Mouse (Mus musculus) CH12.LX (cell line): Measurements from ENCODE around the gene Rps12. TPM values are rescaled to one million over a fixed set of nuclear protein-coding genes. Genes with fewer than 3 reads are reported as not detected.
"Not testable (repeated sequence)": the region's sequence is repeated elsewhere in the genome, so short reads cannot be mapped to it uniquely, and the experiment has no call there.

Experiments used
- DNase-seq: peaks from one replicate; pipeline ENCODE4 v3.0.0-alpha.2; 2013; ENCODE audit errors: extremely low read depth
- H3K27ac ChIP-seq: 2 replicates; pipeline ENCODE4 v1.5.1; 2012; ENCODE audit warnings: low read depth, mild to moderate bottlenecking, control low read depth, moderate library complexity; ENCODE audit not compliant: insufficient read depth
- H3K27me3 ChIP-seq: replicated peaks from 2 replicates; pipeline ENCODE3; 2012; ENCODE audit warnings: inconsistent platforms
- H3K36me3 ChIP-seq, 2 experiments: replicated peaks in 1 of 2; 2 replicates each; pipeline versions ENCODE3 to v1.6.1; 2012; ENCODE audit warnings: inconsistent platforms in 1 of 2, low read length in 1 of 2, mild to moderate bottlenecking in 1 of 2, mixed read lengths in 1 of 2, moderate library complexity in 1 of 2; ENCODE audit not compliant: control insufficient read depth in 1 of 2, insufficient read depth in 1 of 2
- H3K4me1 ChIP-seq, 2 experiments: 2 replicates each; pipeline ENCODE4 v1.6.1; 2012; ENCODE audit warnings: inconsistent platforms in 1 of 2, moderate library complexity in 1 of 2; ENCODE audit not compliant: insufficient read depth in 2 of 2, control insufficient read depth in 1 of 2
- H3K4me2 ChIP-seq: 2 replicates; pipeline ENCODE4 v1.6.1; 2012; ENCODE audit warnings: low read depth, mild to moderate bottlenecking, control low read depth; ENCODE audit not compliant: poor library complexity, insufficient read depth, severe bottlenecking
- H3K4me3 ChIP-seq, 3 experiments: fragments of 150-350 bp in 1 of 3; sonication (generic) in 1 of 3; replicated peaks in 1 of 3; 2 replicates each; pipeline versions ENCODE3 to v1.5.1; 2011 to 2012; ENCODE audit warnings: low read depth in 2 of 3, low read length in 2 of 3, mild to moderate bottlenecking in 2 of 3, moderate library complexity in 2 of 3, control low read depth in 1 of 3, improper control_type of control experiment in 1 of 3, inconsistent platforms in 1 of 3, mixed read lengths in 1 of 3; ENCODE audit not compliant: poor library complexity in 1 of 3
- H3K79me2 ChIP-seq: replicated peaks from 2 replicates; pipeline ENCODE4 v1.6.1; 2012; ENCODE audit warnings: mild to moderate bottlenecking, moderate library complexity; ENCODE audit not compliant: control insufficient read depth, poor library complexity, insufficient read depth, severe bottlenecking; ENCODE audit errors: extremely low read depth
- H3K9ac ChIP-seq: 2 replicates; pipeline ENCODE4 v1.6.1; 2012; ENCODE audit warnings: low read depth, mild to moderate bottlenecking, control low read depth, moderate library complexity; ENCODE audit not compliant: insufficient read depth
- H3K9me3 ChIP-seq: replicated peaks from 2 replicates; pipeline ENCODE3; 2012; ENCODE audit warnings: low read length, inconsistent platforms, mixed read lengths
- BHLHE40 ChIP-seq: IDR thresholded peaks from 2 replicates; pipeline ENCODE4 v1.6.1; 2011; ENCODE audit warnings: mild to moderate bottlenecking, low read depth, low read length, improper control_type of control experiment
- CTCF ChIP-seq, 2 experiments: IDR thresholded peaks in 1 of 2; conservative IDR thresholded peaks in 1 of 2; 2 replicates each; pipeline ENCODE4 v1.5.1; 2011 to 2012; ENCODE audit warnings: low read depth in 2 of 2, low read length in 2 of 2, improper control_type of control experiment in 1 of 2, inconsistent platforms in 1 of 2, mild to moderate bottlenecking in 1 of 2, moderate library complexity in 1 of 2
- JUN ChIP-seq: IDR thresholded peaks from 2 replicates; pipeline ENCODE4 v1.6.1; 2011; ENCODE audit warnings: low read depth, mild to moderate bottlenecking, low read length, improper control_type of control experiment, moderate library complexity; ENCODE audit not compliant: insufficient read depth
- MAX ChIP-seq: IDR thresholded peaks from 2 replicates; pipeline ENCODE4 v1.6.1; 2011; ENCODE audit warnings: low read length, improper control_type of control experiment
- MAZ ChIP-seq: IDR thresholded peaks from 2 replicates; pipeline ENCODE4 v1.6.1; 2012; ENCODE audit warnings: low read depth, mild to moderate bottlenecking, inconsistent platforms, low read length, improper control_type of control experiment, moderate library complexity
- MXI1 ChIP-seq: IDR thresholded peaks from 2 replicates; pipeline ENCODE4 v1.6.1; 2011; ENCODE audit warnings: mild to moderate bottlenecking, low read depth, low read length, improper control_type of control experiment
- MYC ChIP-seq: IDR thresholded peaks from 2 replicates; pipeline ENCODE4 v1.6.1; 2011; ENCODE audit warnings: low read depth, mild to moderate bottlenecking, improper control_type of control experiment, low read length
- NRF1 ChIP-seq: IDR thresholded peaks from 2 replicates; pipeline ENCODE4 v1.6.1; 2014; ENCODE audit warnings: low read depth, mild to moderate bottlenecking, inconsistent platforms, low read length, improper control_type of control experiment, moderate library complexity
- POLR2AphosphoS2 ChIP-seq: IDR thresholded peaks from 2 replicates; pipeline ENCODE4 v1.6.1; 2011; ENCODE audit warnings: low read depth, low read length, improper control_type of control experiment
- SIN3A ChIP-seq: IDR thresholded peaks from 2 replicates; pipeline ENCODE4 v1.6.1; 2012; ENCODE audit warnings: low read length, improper control_type of control experiment, inconsistent platforms
- ZMIZ1 ChIP-seq: IDR thresholded peaks from 2 replicates; pipeline ENCODE4 v1.6.1; 2012; ENCODE audit warnings: low read depth, mild to moderate bottlenecking, inconsistent platforms, low read length, improper control_type of control experiment
- dilution Hi-C: fragments of 300-500 bp; cut with MboI; formaldehyde crosslinking; loops from 2 replicates; pipeline ENCODE4 v1.14.3; 2020; ENCODE audit warnings: low sequenced_read_pairs; ENCODE audit not compliant: extremely low pct_unique_long_range_greater_than_20kb, extremely low pct_ligation_motif_present
- in situ Hi-C: fragments of 300-500 bp; cut with MboI; formaldehyde crosslinking; loops from 3 replicates; pipeline ENCODE4 v1.14.3; 2019; ENCODE audit warnings: low sequenced_read_pairs, low pct_ligation_motif_present, low pct_unique_long_range_greater_than_20kb, mixed read lengths
- polyA plus RNA-seq: library from polyadenylated mRNA; unstranded; fragments of >175 nt; gene quantifications from 2 replicates; pipeline ENCODE4 v1.2.1, GENCODE M21; 2012; ENCODE audit warnings: low read depth; ENCODE audit not compliant: insufficient read length
- total RNA-seq, 2 experiments: library from RNA; depleted of rRNA; stranded (reverse); fragments of 300-350 nt in 1 of 2; fragments of >200 nt in 1 of 2; gene quantifications; 2 replicates each; pipeline ENCODE4 v1.2.3; 2012 to 2014

Gene Rps12
- total and polyA plus RNA-seq, 3 experiments: 140 to 5,207 (median 4,213) TPM

DNA sequence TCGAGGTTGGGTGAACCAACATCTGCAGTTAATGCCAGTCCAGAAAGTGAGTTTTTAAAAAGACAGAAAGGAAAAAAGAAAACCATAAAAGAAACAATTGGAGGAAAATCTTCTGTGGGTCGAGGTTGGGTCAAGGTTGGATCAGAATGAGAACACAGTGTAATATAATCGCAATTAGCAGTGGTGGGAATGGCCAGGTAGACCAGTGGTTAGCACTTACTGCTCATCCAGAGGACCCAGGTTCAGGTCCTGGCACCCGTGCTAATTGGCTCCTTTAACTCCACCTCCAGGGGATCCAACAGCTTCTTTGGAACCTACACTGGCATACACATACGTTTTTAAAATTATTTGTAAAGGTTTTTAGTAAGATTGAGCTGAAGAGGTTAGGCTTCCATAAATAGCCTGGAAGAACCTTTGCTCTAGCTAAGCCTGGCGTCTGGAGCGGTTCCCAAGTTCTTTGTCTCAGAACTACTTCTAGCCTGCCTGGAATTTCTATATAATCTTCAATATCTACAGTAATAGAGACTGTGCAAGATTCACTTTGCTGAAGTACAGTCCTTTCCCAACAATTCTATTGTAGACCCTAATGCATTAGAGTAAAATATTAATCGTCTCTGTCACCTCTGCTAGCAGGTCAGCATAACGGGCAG lies 8.9 kb upstream of the Rps12 start:
- H3K4me3 ChIP-seq: no peak overlapping the region
- H3K4me1 ChIP-seq: peaks cover 0 to 16% of the 10 kb centered on the region in 2 experiments; a peak in 2 of 4 replicates
- dilution Hi-C loops (no loop called here), in situ Hi-C loops (no loop called here)
- no peak overlapping the region for H3K9ac ChIP-seq
- no peak for DNase-seq
- no peaks in the 10 kb centered on the region for H3K36me3 ChIP-seq
- H3K79me2 ChIP-seq: no peaks in the 10 kb centered on the region
- no peak overlapping the region for H3K4me2 ChIP-seq
- H3K27ac ChIP-seq: no peak overlapping the region
- TF ChIP-seq JUN: no peak
- H3K9me3 ChIP-seq: no peaks in the 10 kb centered on the region
- H3K27me3 ChIP-seq: no peaks in the 10 kb centered on the region

DNA sequence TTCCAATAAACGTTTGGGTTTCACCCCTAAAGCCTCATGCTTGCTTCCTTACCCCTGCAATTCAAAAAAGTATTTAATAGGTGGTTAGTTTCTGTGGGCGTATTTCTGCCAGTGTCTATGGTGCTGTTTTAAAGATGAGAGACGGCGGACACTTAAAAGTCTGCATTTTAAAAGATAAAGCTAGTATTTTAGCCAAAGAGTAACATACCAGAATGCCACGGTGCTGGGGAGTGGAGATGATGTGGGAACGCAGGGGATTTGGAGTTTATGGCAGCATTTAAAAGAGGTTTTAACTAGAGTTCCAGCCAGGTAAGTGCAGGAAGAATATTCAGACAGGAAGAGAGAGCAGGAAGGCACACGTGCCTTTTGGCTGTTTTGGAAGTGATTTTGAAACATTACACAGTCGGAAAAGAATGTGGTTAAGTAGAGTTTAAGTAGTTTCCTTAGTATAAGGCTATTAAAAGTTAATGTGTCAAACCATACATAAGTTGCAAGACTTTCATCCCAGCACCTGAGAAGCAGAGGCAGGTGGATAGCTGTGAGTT lies 1.1 kb upstream of the Rps12 start:
- no peaks in the 10 kb centered on the region for H3K27me3 ChIP-seq
- peak overlapping the region; percentile 95 for H3K9ac ChIP-seq
- no peak for DNase-seq
- in situ Hi-C loops (no loop called here), dilution Hi-C loops (no loop called here)
- peaks cover 2 to 39% of the 10 kb centered on the region in 2 experiments; a peak in 3 of 4 replicates for H3K4me1 ChIP-seq
- peak overlapping the region; percentile 72 to 96 (median 78) for H3K4me3 ChIP-seq
- H3K36me3 ChIP-seq: peaks cover 29 to 36% of the 10 kb centered on the region in 2 experiments
- peak overlapping the region; percentile 95 for H3K4me2 ChIP-seq
- H3K27ac ChIP-seq: no peak overlapping the region
- H3K9me3 ChIP-seq: no peaks in the 10 kb centered on the region
- peaks cover 30% of the 10 kb centered on the region for H3K79me2 ChIP-seq
- no peak for TF ChIP-seq MAZ
- TF ChIP-seq CTCF (conservative IDR thresholded peaks at IDR 0.05 in 1 of 2, IDR thresholded peaks at IDR 0.05 in 1 of 2; ENCODE audit: low read depth in 2 of 2, low read length in 2 of 2): no peak
- peak; percentile 79 for TF ChIP-seq BHLHE40
- no peak for TF ChIP-seq ZMIZ1
- no peak for TF ChIP-seq NRF1
- 0 out of 2 replicates have a peak, but pooled peaks have one; percentile 46 for TF ChIP-seq MAX
- peak; percentile 52 for TF ChIP-seq MYC
- TF ChIP-seq MXI1: peak; percentile 59; the same call in 1 of the 2 replicates

DNA sequence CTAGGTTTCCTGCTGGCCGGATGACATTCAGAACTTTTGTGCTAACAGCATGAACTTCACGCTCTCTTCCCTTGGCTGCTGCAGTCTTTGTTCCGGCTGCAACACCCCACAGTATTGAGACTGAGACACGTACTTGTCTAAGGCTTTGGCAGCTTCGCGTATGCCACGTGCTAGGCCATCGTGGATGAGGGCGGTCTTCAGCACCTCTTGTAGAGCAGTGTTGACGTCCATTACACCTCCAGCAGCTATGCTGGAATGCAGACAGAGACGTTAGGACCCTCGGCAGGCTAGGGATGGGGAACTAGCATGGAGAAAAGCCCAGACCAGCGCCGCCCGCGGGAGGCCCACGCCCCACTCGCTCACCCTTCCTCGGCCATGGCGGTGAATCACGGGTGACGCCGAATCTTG lies 440 bp downstream of the Rps12 start:
- Histone ChIP-seq H3K36me3 (peaks cover 33 to 40% of the 10 kb centered on the region in 2 experiments), H3K27ac (peak overlapping the region; percentile 54), H3K4me1 (peaks cover 2 to 32% of the 10 kb centered on the region in 2 experiments; a peak in 3 of 4 replicates), H3K4me2 (peak overlapping the region; percentile 97), H3K4me3 (peak overlapping the region; percentile 71 to 88 (median 78)), H3K79me2 (peaks cover 30% of the 10 kb centered on the region), H3K9ac (peak overlapping the region; percentile 88)
- TF ChIP-seq MYC: peak; percentile 64; the same call in 1 of the 2 replicates
- TF ChIP-seq SIN3A: 0 out of 2 replicates have a peak, but pooled peaks have one; percentile 9
- TF ChIP-seq POLR2AphosphoS2: 0 out of 2 replicates have a peak, but pooled peaks have one; percentile 52
- H3K9me3 ChIP-seq, H3K27me3 ChIP-seq, DNase-seq, dilution Hi-C loops, in situ Hi-C loops: not testable (repeated sequence)
